Mouse (Mus musculus): ENCODE data around the gene Mfsd1.

GRCm38 (mm10) chr3:67576248-67576647 lies 6.3 kb upstream of the Mfsd1 start:
- TF ChIP-seq CTCF (IDR thresholded peaks at IDR 0.05; ENCODE audit: insufficient read depth, low read length) (no peak), POLR2A (IDR thresholded peaks at IDR 0.05; ENCODE audit: borderline replicate concordance, extremely low read depth, low read depth, low read length) (no peak)
